ENCODE assay signal across 9 mouse cellular contexts in the genomic region with DNA sequence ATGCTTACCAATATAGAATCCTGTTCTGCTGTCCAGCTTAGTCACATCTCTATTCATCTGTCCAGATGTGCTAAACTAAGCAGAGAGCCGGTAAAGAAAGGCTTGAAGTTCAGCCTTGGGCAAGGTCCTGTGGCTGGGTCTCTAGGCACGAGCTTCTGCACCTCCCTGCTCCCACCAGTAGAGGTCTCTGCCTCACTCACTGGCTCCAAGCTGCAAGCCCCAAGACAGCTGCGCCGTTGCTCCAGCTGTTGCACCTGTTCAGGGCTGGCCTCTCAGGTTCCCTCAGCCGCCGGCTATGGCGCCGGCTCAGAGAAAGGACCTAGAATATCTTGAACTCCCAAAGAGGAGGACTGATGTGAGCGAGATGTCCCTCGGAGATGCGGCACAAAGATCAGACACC. TPM values are rescaled to one million over a fixed set of nuclear protein-coding genes. Genes with fewer than 3 reads are reported as not detected.
A peak's percentile ranks its signal among the peaks of the same experiment; 100 is the strongest.
DNase-seq lines count a peak whose midpoint lies in the region; ATAC-seq and TF ChIP-seq lines count a peak whose summit lies in the region.
"Had no signal": no experiment of that assay in that cellular context is flagged by ENCODE, and none has a peak within 500 bp of the region (broad histone marks: within the 10 kb centered on the region; RNA-seq: fewer than 3 reads in every experiment).

No protein-coding gene starts in this region.

- H3K4me1 ChIP-seq in E14TG2a.4 (replicated peaks; ENCODE audit: low read depth, low read length) = peaks cover 24% of the 10 kb centered on the region
- H3K4me1 ChIP-seq in embryonic facial prominence, embryonic 15.5 days = peaks cover 13% of the 10 kb centered on the region

- no peak overlapping the region for H3K4me2 ChIP-seq in embryonic facial prominence, embryonic 15.5 days (replicated peaks)
- H3K4me2 ChIP-seq: hindbrain, embryonic 15.5 days had no signal

- no peaks in the 10 kb centered on the region for H3K9me3 ChIP-seq in E14TG2a.4 (ENCODE audit: low read length)
- H3K9me3 ChIP-seq in embryonic facial prominence, embryonic 15.5 days (replicated peaks) = no peaks in the 10 kb centered on the region
- H3K9me3 ChIP-seq: hindbrain, embryonic 15.5 days had no signal

- no peak overlapping the region for H3K9ac ChIP-seq in embryonic facial prominence, embryonic 15.5 days
- H3K9ac ChIP-seq: hindbrain, embryonic 15.5 days had no signal

- WGBS in embryonic facial prominence, embryonic 15.5 days = 8% methylated on average over 11 of the region's 11 CpGs

- peaks cover 77% of the 10 kb centered on the region for H3K27me3 ChIP-seq in E14TG2a.4 (ENCODE audit: insufficient read depth, low read length)
- peaks cover 61% of the 10 kb centered on the region for H3K27me3 ChIP-seq in embryonic facial prominence, embryonic 15.5 days

- no peak overlapping the region for H3K27ac ChIP-seq in embryonic facial prominence, embryonic 15.5 days (replicated peaks)
- H3K27ac ChIP-seq: hindbrain, embryonic 15.5 days had no signal

- 0 out of 2 replicates have a peak, but pooled peaks have one; percentile 25 for ATAC-seq in embryonic facial prominence, embryonic 15.5 days (ENCODE audit: insufficient number of reproducible peaks, low FRiP score, low TSS enrichment, low read depth)
- ATAC-seq in hematopoietic stem cell, adult 5-6 weeks (replicated peaks in 1 of 2; ENCODE audit: insufficient read depth in 1 of 2, low FRiP score in 2 of 2, low TSS enrichment in 1 of 2, low read depth in 1 of 2, poor library complexity in 2 of 2, severe bottlenecking in 2 of 2) = peak; percentile 78 to 87

- DNase-seq in adrenal gland, adult 8-10 months = peak; percentile 44
- DNase-seq in layer of hippocampus, postnatal 14 days (ENCODE audit: low spot score in 2 of 2) = peak; percentile 39 to 60
- DNase-seq in lung, postnatal 25 days (ENCODE audit: low spot score) = peak; percentile 66
- DNase-seq in right cerebral cortex, postnatal 14 days = peak; percentile 56
- peak; percentile 66 for DNase-seq in yolk sac, embryonic 10.5 days (ENCODE audit: low spot score)

- no peaks in the 10 kb centered on the region for H3K36me3 ChIP-seq in E14TG2a.4 (ENCODE audit: insufficient read depth, low read length)
- no peaks in the 10 kb centered on the region for H3K36me3 ChIP-seq in embryonic facial prominence, embryonic 15.5 days
- H3K36me3 ChIP-seq: hindbrain, embryonic 15.5 days had no signal

- H3K4me3 ChIP-seq in E14TG2a.4 (replicated peaks; ENCODE audit: low read length) = no peak overlapping the region
- H3K4me3 ChIP-seq in embryonic facial prominence, embryonic 15.5 days (replicated peaks) = no peak overlapping the region
- H3K4me3 ChIP-seq: hindbrain, embryonic 15.5 days had no signal

- TF ChIP-seq CTCF in E14TG2a.4 (conservative IDR thresholded peaks at IDR 0.05; ENCODE audit: low read length) = peak; percentile 83

RNA-seq across cellular contexts. Expression of a gene that starts 3.7 kb away (rescaled TPM):
- total RNA-seq in adrenal gland, adult 8-10 months (2022) = not detected
- 1.8 and 1.9 TPM in 2 replicates for polyA plus RNA-seq in embryonic facial prominence, embryonic 15.5 days (2015; fragmentation: Nextera tagmentation; extraction: Ambion mirVana)
- not detected in 2 replicates for total RNA-seq in hematopoietic stem cell, adult 5-6 weeks (2017)
- total RNA-seq in layer of hippocampus, postnatal 14 days (2021) = under 1 TPM in 1 of 2 experiments, not detected in 1; 0.29 TPM

RNA-seq across cellular contexts. Expression of a gene that starts 29.4 kb away (rescaled TPM):
- total RNA-seq in adrenal gland, adult 8-10 months (2022) = 10 to 100 TPM; 17.0 to 25.7 (median 19.9) TPM
- 5.4 and 5.6 TPM in 2 replicates for polyA plus RNA-seq in embryonic facial prominence, embryonic 15.5 days (2015; fragmentation: Nextera tagmentation; extraction: Ambion mirVana)
- total RNA-seq in hematopoietic stem cell, adult 5-6 weeks (2017) = 23.1 and 30.9 TPM in 2 replicates
- total RNA-seq in layer of hippocampus, postnatal 14 days (2021) = 10 to 100 TPM; 20.9 to 22.6 TPM
